Mouse (Mus musculus): ENCODE results near the gene Mllt10.
"Not testable (repeated sequence)": the region's sequence is repeated elsewhere in the genome, so short reads cannot be mapped to it uniquely, and the experiment has no call there.

The Mllt10 gene

GRCm38 (mm10) chr2:18087695-18088094 is 32.7 kb downstream of the Mllt10 start:
- DNase-seq (ENCODE audit: low spot score) = not testable (repeated sequence)

GRCm38 (mm10) chr2:18093858-18094257 is 38.8 kb downstream of the Mllt10 start:
- no peak for DNase-seq (ENCODE audit: low spot score)

- DNase-seq (ENCODE audit: low spot score) = no peak
Measured at GRCm38 (mm10) chr2:18094319-18094718, 39.3 kb downstream of the Mllt10 start.

GRCm38 (mm10) chr2:18095804-18096203 is 40.8 kb downstream of the Mllt10 start:
- no peak for DNase-seq (ENCODE audit: low spot score)

GRCm38 (mm10) chr2:18100914-18101313 is 45.9 kb downstream of the Mllt10 start:
- DNase-seq (ENCODE audit: low spot score) = peak; percentile 6

GRCm38 (mm10) chr2:18107561-18107960 is 52.5 kb downstream of the Mllt10 start:
- no peak for DNase-seq (ENCODE audit: low spot score)

GRCm38 (mm10) chr2:18108214-18108613 is 53.2 kb downstream of the Mllt10 start:
- DNase-seq (ENCODE audit: low spot score) = no peak

GRCm38 (mm10) chr2:18111411-18111810 is 56.4 kb downstream of the Mllt10 start:
- no peak for DNase-seq (ENCODE audit: low spot score)

- DNase-seq (ENCODE audit: low spot score) = no peak
Measured at GRCm38 (mm10) chr2:18116432-18116831, 61.4 kb downstream of the Mllt10 start.

GRCm38 (mm10) chr2:18138131-18138530 is 83.1 kb downstream of the Mllt10 start:
- no peak for DNase-seq (ENCODE audit: low spot score)

- DNase-seq (ENCODE audit: low spot score) = no peak
Measured at GRCm38 (mm10) chr2:18139646-18140045, 84.6 kb downstream of the Mllt10 start.

- no peak for DNase-seq (ENCODE audit: low spot score)
Measured at GRCm38 (mm10) chr2:18156131-18156530, 101.1 kb downstream of the Mllt10 start.

GRCm38 (mm10) chr2:18159426-18159825 is 104.4 kb downstream of the Mllt10 start:
- no peak for DNase-seq (ENCODE audit: low spot score)

GRCm38 (mm10) chr2:18160992-18161391 is 106.0 kb downstream of the Mllt10 start:
- no peak for DNase-seq (ENCODE audit: low spot score)

- no peak for DNase-seq (ENCODE audit: low spot score)
Measured at GRCm38 (mm10) chr2:18165511-18165910, 110.5 kb downstream of the Mllt10 start.

- no peak for DNase-seq (ENCODE audit: low spot score)
Measured at GRCm38 (mm10) chr2:18169174-18169948, 114.3 kb downstream of the Mllt10 start.

GRCm38 (mm10) chr2:18175234-18175633 is 120.2 kb downstream of the Mllt10 start:
- no peak for DNase-seq (ENCODE audit: low spot score)

GRCm38 (mm10) chr2:18176235-18176634 is 121.2 kb downstream of the Mllt10 start:
- no peak for DNase-seq (ENCODE audit: low spot score)

- no peak for DNase-seq (ENCODE audit: low spot score)
Measured at GRCm38 (mm10) chr2:18180323-18180722, 125.3 kb downstream of the Mllt10 start.

- no peak for DNase-seq (ENCODE audit: low spot score)
Measured at GRCm38 (mm10) chr2:18181631-18182030, 126.6 kb downstream of the Mllt10 start.

GRCm38 (mm10) chr2:18183079-18183478 is 128.0 kb downstream of the Mllt10 start:
- no peak for DNase-seq (ENCODE audit: low spot score)

GRCm38 (mm10) chr2:18188367-18188766 is 133.3 kb downstream of the Mllt10 start:
- peak; percentile 6 for DNase-seq (ENCODE audit: low spot score)

GRCm38 (mm10) chr2:18195285-18195684 is 140.2 kb downstream of the Mllt10 start:
- DNase-seq (ENCODE audit: low spot score) = no peak
